In the genomic region with DNA sequence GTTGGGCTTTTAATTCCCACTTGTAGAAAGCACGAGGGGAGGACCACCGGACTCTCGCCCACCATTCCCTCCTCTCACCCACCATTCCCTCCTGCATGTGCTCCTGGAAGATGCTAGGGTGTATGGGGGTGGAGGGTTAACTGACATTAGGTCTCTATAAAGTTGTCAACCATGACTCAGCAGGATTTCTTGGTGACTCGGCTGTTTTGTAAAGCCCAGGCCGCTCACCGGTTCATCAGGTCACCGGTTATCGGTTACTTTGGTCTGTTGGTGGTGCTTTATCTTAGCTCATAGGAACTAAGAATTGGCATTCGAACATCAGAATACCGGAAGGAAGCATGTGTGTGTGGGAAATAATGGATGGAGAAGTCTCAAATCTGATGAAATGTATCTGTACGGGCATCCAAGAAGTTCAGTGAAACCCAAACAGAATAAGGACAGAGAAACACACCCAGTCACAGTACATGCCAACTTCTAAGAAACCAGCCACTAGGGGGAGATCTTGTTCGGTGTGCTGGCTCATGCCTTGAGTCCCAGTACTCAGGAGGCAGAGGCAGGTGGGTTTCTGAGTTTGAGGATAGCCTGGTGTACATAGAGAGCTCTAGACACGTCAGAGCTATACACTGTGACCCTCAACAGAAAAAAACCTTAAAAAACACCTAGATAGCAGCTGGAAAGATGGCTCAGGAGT, we compare ENCODE assay signal across 11 mouse cellular contexts. TPM values are rescaled to one million over a fixed set of nuclear protein-coding genes. Genes with fewer than 3 reads are reported as not detected.
DNase-seq lines count a peak whose midpoint lies in the region; ATAC-seq and TF ChIP-seq lines count a peak whose summit lies in the region.
"Had no signal": no experiment of that assay in that cellular context is flagged by ENCODE, and none has a peak within 500 bp of the region (broad histone marks: within the 10 kb centered on the region; RNA-seq: fewer than 3 reads in every experiment).

No protein-coding gene starts in this region.

- peaks cover 26% of the 10 kb centered on the region for H3K36me3 ChIP-seq in heart, postnatal 0 days (replicated peaks; ENCODE audit: control insufficient read depth, insufficient read depth, low read length)
- H3K36me3 ChIP-seq in midbrain, embryonic 15.5 days (replicated peaks): peaks cover 35% of the 10 kb centered on the region; the same call in 1 of the 2 replicates

- H3K4me3 ChIP-seq in heart, postnatal 0 days (ENCODE audit: low read depth, low read length): no peak overlapping the region
- no peak overlapping the region for H3K4me3 ChIP-seq in bone marrow, adult 2 months (replicated peaks; ENCODE audit: control insufficient read depth, low read depth, low read length)
- H3K4me3 ChIP-seq in midbrain, embryonic 15.5 days: no peak overlapping the region
- H3K4me3 ChIP-seq: limb, embryonic 12.5 days had no signal

- H3K27ac ChIP-seq in heart, postnatal 0 days (ENCODE audit: low read depth): no peak overlapping the region
- no peak overlapping the region for H3K27ac ChIP-seq in bone marrow, adult 2 months (ENCODE audit: control insufficient read depth, insufficient read depth, low read depth, low read length, poor library complexity)
- no peak overlapping the region for H3K27ac ChIP-seq in midbrain, embryonic 15.5 days
- H3K27ac ChIP-seq: limb, embryonic 12.5 days had no signal

- no peaks in the 10 kb centered on the region for H3K4me1 ChIP-seq in heart, postnatal 0 days (ENCODE audit: control insufficient read depth, insufficient read depth)
- H3K4me1 ChIP-seq in bone marrow, adult 2 months (ENCODE audit: control insufficient read depth, insufficient read depth, low read length): no peaks in the 10 kb centered on the region
- no peaks in the 10 kb centered on the region for H3K4me1 ChIP-seq in midbrain, embryonic 15.5 days
- H3K4me1 ChIP-seq: limb, embryonic 12.5 days had no signal

- no peak overlapping the region for H3K4me2 ChIP-seq in heart, postnatal 0 days (ENCODE audit: low read depth, low read length)
- no peak overlapping the region for H3K4me2 ChIP-seq in midbrain, embryonic 15.5 days
- H3K4me2 ChIP-seq: limb, embryonic 12.5 days had no signal

- no peak for DNase-seq in heart, postnatal 0 days (ENCODE audit: low spot score)
- DNase-seq in heart, postnatal 4 days: no peak
- DNase-seq in CD4-positive helper T cell, adult 2 months (ENCODE audit: low read depth, low spot score): peak; percentile 43
- peak; percentile 35 for DNase-seq in lung, postnatal 14 days
- no peak for DNase-seq in frontal cortex, postnatal 10 days (ENCODE audit: low spot score in 2 of 2)
- no peak for DNase-seq in layer of hippocampus, postnatal 10 days (ENCODE audit: low spot score in 2 of 2)
- DNase-seq: gastrocnemius, postnatal 25 days had no signal

- H3K9ac ChIP-seq in heart, postnatal 0 days (replicated peaks; ENCODE audit: low read depth, low read length): no peak overlapping the region
- H3K9ac ChIP-seq in midbrain, embryonic 15.5 days: no peak overlapping the region
- H3K9ac ChIP-seq: limb, embryonic 12.5 days had no signal

- no peaks in the 10 kb centered on the region for H3K27me3 ChIP-seq in heart, postnatal 0 days (ENCODE audit: control insufficient read depth, insufficient read depth, low read length)
- no peaks in the 10 kb centered on the region for H3K27me3 ChIP-seq in midbrain, embryonic 15.5 days (replicated peaks)
- H3K27me3 ChIP-seq: limb, embryonic 12.5 days had no signal

- no peak for TF ChIP-seq EP300 in heart, postnatal 0 days (IDR thresholded peaks at IDR 0.05; ENCODE audit: low read depth)

- ATAC-seq in heart, postnatal 0 days (ENCODE audit: insufficient read depth, low read depth): no peak
- no peak for ATAC-seq in midbrain, embryonic 15.5 days (replicated peaks)

- no peak for TF ChIP-seq POLR2A in bone marrow, adult 2 months (IDR thresholded peaks at IDR 0.05; ENCODE audit: borderline replicate concordance, control insufficient read depth, low read depth, low read length)

- 90% methylated on average over 13 of the region's 13 CpGs for WGBS in heart, postnatal 0 days
- WGBS in bone marrow, adult 2 months: 85% methylated on average over 13 of the region's 13 CpGs
- 96% methylated on average over 13 of the region's 13 CpGs for WGBS in midbrain, embryonic 15.5 days

- TF ChIP-seq CTCF in heart, postnatal 0 days (IDR thresholded peaks at IDR 0.05; ENCODE audit: low read depth): peak; percentile 32
- peak; percentile 63 for TF ChIP-seq CTCF in bone marrow, adult 2 months (IDR thresholded peaks at IDR 0.05; ENCODE audit: control insufficient read depth, insufficient read depth, low read length)

- no peaks in the 10 kb centered on the region for H3K9me3 ChIP-seq in heart, postnatal 0 days (replicated peaks; ENCODE audit: control insufficient read depth, low read length)
- H3K9me3 ChIP-seq in midbrain, embryonic 15.5 days: no peaks in the 10 kb centered on the region
- H3K9me3 ChIP-seq: limb, embryonic 12.5 days had no signal

RNA-seq across cellular contexts. Expression of a gene that starts 37.2 kb away (rescaled TPM):
- total RNA-seq in heart, postnatal 0 days (2014; rRNA removed; ENCODE audit: low replicate concordance): not detected in 2 replicates
- polyA plus RNA-seq in heart, postnatal 0 days (2015; fragmentation: Nextera tagmentation; extraction: Ambion mirVana): not detected in 2 replicates
- not detected for total RNA-seq in heart, postnatal 4 days (2021)
- not detected in 2 replicates for polyA plus RNA-seq in bone marrow, adult 2 months (2011; ENCODE audit: insufficient read depth, insufficient read length, low replicate concordance, missing spikeins)
- not detected in 2 replicates for polyA plus RNA-seq in midbrain, embryonic 15.5 days (2015; fragmentation: Nextera tagmentation; extraction: Ambion mirVana)
- not detected for total RNA-seq in layer of hippocampus, postnatal 10 days (2021)
- total RNA-seq: gastrocnemius, postnatal 25 days had no signal
- polyA plus RNA-seq: intestine, embryonic 14.5 days; limb, embryonic 12.5 days had no signal

RNA-seq across cellular contexts. Expression of a gene that starts 37.8 kb away (rescaled TPM):
- not detected in 2 replicates for total RNA-seq in heart, postnatal 0 days (2014; rRNA removed; ENCODE audit: low replicate concordance)
- polyA plus RNA-seq in heart, postnatal 0 days (2015; fragmentation: Nextera tagmentation; extraction: Ambion mirVana): not detected in 2 replicates
- not detected for total RNA-seq in heart, postnatal 4 days (2021)
- polyA plus RNA-seq in bone marrow, adult 2 months (2011; ENCODE audit: insufficient read depth, insufficient read length, low replicate concordance, missing spikeins): not detected in 2 replicates
- 2.3 and 3.4 TPM in 2 replicates for polyA plus RNA-seq in midbrain, embryonic 15.5 days (2015; fragmentation: Nextera tagmentation; extraction: Ambion mirVana)
- total RNA-seq in layer of hippocampus, postnatal 10 days (2021): 1 to 10 TPM; 1.8 to 2.7 TPM
- total RNA-seq: gastrocnemius, postnatal 25 days had no signal

RNA-seq across cellular contexts. Expression of a gene that starts 49.9 kb away (rescaled TPM):
- 16.5 and 23.2 TPM in 2 replicates for total RNA-seq in heart, postnatal 0 days (2014; rRNA removed; ENCODE audit: low replicate concordance)
- polyA plus RNA-seq in heart, postnatal 0 days (2015; fragmentation: Nextera tagmentation; extraction: Ambion mirVana): 3.2 and 3.7 TPM in 2 replicates
- 10 to 100 TPM; 21.2 to 22.9 TPM for total RNA-seq in heart, postnatal 4 days (2021)
- 3.7 and 4.3 TPM in 2 replicates for polyA plus RNA-seq in bone marrow, adult 2 months (2011; ENCODE audit: insufficient read depth, insufficient read length, low replicate concordance, missing spikeins)
- polyA plus RNA-seq in midbrain, embryonic 15.5 days (2015; fragmentation: Nextera tagmentation; extraction: Ambion mirVana): 22.3 and 25.3 TPM in 2 replicates
- 10 to 100 TPM; 55.8 to 57.1 TPM for total RNA-seq in layer of hippocampus, postnatal 10 days (2021)

Comparison
In these comparisons a context has a peak if more than half of its experiments do, and no peak if none do; other contexts are left out.
1. DNase-seq: peak in CD4-positive helper T cell, adult 2 months (single experiment) and lung, postnatal 14 days (single experiment); none in heart, postnatal 0 days (single experiment), heart, postnatal 4 days (single experiment), frontal cortex, postnatal 10 days (0 of 2) and layer of hippocampus, postnatal 10 days (0 of 2).